Mouse (Mus musculus) ES-E14 (cell line): Measurements from ENCODE around the gene Man1c1.

Source experiments
- CHD2 ChIP-seq: IDR thresholded peaks from 2 replicates; pipeline ENCODE4 v1.6.1; 2014; ENCODE audit warnings: mild to moderate bottlenecking, low read depth, low read length, inconsistent platforms
- HCFC1 ChIP-seq: IDR thresholded peaks from 2 replicates; pipeline ENCODE4 v1.6.1; 2012; ENCODE audit warnings: low read length, inconsistent platforms, borderline replicate concordance; ENCODE audit not compliant: insufficient read depth
- MAFK ChIP-seq: IDR thresholded peaks from 2 replicates; pipeline ENCODE4 v1.6.1; 2014; ENCODE audit warnings: mild to moderate bottlenecking, low read depth, low read length, inconsistent platforms; ENCODE audit not compliant: insufficient read depth
- ZNF384 ChIP-seq: IDR thresholded peaks from 2 replicates; pipeline ENCODE4 v1.6.1; 2012; ENCODE audit warnings: low read depth, low read length, inconsistent platforms

DNA sequence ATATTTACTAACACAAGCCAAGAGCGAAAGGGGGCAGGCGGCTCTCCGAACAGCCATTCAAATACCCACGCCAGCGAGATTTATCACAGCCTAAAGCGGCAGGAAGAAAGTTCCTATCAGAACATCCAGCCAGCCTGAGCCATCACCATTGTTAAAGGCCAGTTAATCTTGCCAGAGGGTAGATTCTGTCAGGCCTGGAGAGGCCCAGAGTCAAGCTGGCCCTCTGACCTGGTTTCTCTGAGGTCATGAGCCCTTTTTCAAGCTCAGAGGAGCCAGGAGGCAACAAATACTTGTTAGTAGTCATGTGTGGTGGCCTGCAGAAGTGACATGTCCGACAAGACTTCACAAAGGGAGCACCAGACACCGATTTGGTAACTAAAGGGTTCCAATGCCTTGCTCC lies 28.3 kb downstream of the Man1c1 start:
- TF ChIP-seq CHD2: no peak
- no peak for TF ChIP-seq MAFK
- TF ChIP-seq ZNF384: no peak
- TF ChIP-seq HCFC1: no peak
